Mouse (Mus musculus) mouse embryonic stem cell (cell line): ENCODE data around the gene 4930442H23Rik.

ENCODE experiments used
- in situ Hi-C, 2 experiments: fragments of 300-500 bp; cut with MboI; formaldehyde crosslinking; loops; 1 replicate in 1 of 2; 3 replicates in 1 of 2; pipeline ENCODE4 v1.14.3; 2019 to 2020; ENCODE audit warnings: low sequenced_read_pairs in 2 of 2, low pct_unique_long_range_greater_than_20kb in 1 of 2, mixed read lengths in 1 of 2; ENCODE audit not compliant: unreplicated experiment in 1 of 2

Gene 4930442H23Rik

DNA sequence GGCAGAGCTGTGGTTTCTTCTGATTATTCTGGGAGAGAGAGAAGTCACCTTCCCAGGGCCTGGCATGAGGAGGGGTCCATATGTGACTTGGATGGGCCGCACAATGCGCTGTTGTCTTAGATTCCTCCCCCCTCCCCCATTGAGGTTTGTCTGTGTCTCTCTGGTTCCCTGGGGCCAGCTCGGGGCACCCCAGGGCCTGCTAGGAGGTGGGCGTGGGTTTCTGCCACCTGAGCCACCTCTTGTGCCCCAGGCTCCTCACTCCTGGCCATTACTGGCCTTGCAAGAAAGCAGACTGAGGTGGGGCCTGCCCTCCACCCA is 44.2 kb downstream of the 4930442H23Rik start:
- in situ Hi-C loops = no loop called here

GRCm38 (mm10) chr10:81138821-81139528 is 44.7 kb downstream of the 4930442H23Rik start:
- in situ Hi-C loops = no loop called here

DNA sequence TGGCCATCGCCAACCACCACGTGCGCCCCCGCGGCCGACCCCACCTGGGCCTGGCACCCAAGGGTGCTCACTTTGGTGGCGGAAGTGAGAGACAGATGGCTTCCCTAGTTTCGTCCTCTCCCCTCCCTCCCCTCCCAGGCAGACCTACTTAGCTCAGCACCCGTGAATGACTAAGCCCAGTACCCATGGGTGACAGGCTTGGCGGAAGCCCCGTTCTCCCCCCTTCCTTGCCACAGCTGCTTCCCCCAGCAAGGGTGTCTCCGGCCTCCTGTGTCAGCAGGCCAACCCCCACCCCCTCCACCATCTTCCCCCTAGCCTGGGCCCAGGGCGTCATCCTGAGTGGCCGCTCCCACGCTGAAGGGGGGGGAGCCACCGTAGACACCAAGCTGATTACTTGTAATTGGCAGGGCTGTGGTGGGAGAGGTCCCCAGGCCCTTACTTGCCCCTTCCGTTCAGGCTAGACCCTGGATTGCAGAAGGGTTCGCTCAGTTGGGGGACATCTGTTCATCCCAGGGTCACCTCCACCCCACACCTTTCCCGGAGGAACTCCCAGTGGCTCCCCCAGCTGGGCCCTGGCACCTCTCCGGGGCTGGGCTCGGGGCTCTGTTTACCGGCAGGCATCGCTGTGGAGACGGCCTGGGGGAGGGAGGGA is 45.4 kb downstream of the 4930442H23Rik start:
- in situ Hi-C loops = no loop called here

DNA sequence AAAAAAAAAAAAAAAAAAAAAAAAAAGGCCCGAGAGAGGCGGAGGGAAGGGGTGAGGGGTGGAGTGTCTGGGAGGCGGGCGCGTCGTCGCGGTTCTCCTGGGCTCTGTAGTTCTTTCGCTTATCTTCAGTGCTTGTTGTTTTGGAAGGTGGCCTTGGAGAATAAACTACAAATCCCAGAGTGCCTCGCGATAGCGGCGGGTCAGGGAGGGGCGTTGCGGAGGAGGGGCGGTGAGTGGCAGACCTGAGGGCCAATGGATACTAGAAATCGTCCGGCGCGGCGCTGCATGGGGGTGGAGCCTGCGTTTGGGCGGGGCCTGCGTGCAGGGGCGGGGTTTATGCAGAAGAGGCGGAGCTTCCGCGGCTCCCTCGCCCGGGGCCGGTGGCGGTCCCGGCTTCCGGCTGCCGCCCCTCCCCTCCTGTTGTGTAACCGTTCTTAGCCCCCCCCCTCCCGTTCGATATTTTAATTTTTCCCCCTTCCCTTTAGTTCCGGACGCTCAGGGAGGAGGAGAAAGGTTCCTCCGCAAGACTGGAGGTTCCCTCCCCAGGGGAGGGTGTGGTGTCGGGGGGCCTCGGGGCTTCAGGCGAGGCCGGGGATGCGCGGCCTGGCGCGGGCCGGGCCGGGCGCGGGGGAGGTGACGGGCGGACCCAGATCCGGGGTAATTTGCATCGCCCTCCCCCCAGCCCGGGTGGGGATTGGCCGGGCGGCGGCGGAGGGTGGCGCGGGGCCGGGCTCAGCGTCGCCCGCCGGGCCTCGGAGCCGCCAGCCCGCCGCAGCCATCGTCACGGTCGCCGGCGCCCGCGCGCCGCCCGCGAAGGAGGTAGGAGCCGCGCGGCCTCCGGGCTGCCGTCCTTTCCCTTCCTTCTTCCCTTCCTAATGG is 46.2 kb downstream of the 4930442H23Rik start:
- in situ Hi-C loops = no loop called here

DNA sequence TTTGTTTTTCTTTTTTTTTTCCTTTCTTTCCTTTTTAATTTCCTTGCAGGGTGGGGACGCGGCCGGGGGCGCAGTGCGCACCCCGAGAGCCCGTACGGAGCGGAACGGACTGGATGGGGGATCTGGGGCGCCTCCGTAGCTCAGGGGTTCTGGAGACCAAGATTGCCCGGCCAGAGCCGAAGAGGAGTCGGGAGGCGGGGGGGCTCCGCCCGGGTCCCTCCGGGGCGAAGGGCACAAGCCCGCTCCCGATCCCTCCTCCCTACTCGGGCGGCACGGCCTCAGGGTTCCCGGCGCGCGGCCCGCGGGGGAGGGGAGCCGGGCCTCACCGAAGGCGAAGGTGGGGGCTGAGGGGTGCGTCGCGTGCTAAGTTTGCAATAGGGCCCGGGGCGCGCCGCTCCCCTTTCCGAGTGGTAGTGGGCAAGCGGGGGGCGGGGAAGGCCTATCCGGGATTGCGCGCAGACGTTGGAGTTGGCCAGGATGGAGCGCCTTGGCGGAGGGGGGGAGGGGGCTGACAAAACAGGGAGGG is 46.9 kb downstream of the 4930442H23Rik start:
- in situ Hi-C loops = no loop called here

DNA sequence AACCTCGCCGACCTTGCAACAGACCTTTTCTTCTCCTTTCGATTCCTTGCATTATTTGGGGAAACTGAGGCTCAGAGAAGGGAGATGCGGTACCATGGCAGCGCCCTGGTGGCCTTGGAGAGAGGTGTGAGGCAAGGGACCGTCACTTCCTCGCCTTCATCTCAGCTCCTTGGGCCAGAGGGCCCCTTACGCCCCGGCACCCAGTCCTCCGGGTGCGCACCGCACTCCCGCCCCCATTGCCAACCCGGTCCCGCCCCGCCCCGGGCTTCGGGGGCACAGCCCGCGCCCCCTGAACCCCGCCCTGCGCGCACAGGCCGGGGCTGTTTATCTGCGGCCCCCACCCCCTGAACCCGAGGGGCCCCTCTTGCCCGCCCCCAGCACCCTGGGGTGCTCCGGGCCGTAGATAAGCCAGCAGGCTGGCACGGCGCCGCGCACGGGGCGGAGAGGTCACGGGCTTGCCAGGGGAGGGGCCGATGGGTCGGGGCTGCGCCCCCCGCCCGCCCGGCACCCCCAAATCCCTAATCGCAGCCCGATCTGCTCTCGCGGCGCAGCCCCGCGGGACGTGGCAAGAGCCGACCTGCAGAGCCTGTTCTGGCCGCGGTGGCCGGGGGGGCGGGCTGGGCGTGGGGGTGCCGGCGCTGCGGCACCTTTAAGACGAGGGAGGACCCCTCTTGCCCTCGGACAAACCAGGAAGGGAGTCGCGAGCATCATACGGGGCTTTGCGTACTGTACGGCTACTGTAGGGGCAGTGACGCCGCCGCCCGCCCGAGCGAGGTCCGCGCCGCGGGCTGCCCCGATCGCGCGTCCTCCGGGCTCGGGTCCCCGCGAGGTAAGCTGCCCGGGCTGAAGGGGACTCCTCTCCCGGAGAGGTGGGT is 47.6 kb downstream of the 4930442H23Rik start:
- in situ Hi-C loops = no loop called here

- in situ Hi-C loops = no loop called here
These were observed 48.5 kb downstream of the 4930442H23Rik start, which contains the start of gene Zbtb7a for GRCm38 (mm10) chr10:81134966-81135681. Gene Zbtb7a (plus strand): TSS chr10:81135220.

DNA sequence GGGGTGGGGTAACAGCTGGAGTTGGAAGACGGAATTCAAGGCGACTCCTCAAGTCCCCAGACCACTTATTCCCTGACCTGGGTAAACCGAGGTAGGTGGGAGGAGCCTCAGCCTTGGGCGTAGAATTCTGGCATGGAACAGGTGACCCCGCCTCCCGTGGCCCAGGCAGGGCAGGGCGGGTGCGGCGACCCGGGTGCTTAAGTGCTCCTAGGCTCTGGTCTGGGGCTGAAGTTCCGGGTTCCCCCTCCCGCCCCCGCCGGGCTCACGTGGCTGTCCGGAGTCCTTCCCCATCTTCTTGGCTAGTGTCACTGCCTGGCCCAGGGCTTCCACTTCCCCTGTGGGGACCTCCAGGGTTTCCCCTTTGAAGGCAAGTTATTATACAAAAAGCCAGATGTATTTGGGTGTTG is 49.5 kb downstream of the 4930442H23Rik start:
- in situ Hi-C loops = no loop called here
